Mouse (Mus musculus): ENCODE measurements around the gene Wipf2.

- TF ChIP-seq CTCF (IDR thresholded peaks at IDR 0.05; ENCODE audit: low read depth, low read length) (no peak), POLR2A (IDR thresholded peaks at IDR 0.05; ENCODE audit: insufficient read depth, low read length) (no peak)
Observed at GRCm38 (mm10) chr11:98949242-98949957, 86.0 kb downstream of the Wipf2 start.
